Mouse (Mus musculus) stomach, embryonic 14.5 days (tissue): ENCODE data around the gene Phpt1. TPM values are rescaled to one million over a fixed set of nuclear protein-coding genes. Genes with fewer than 3 reads are reported as not detected.

Source experiments
- ATAC-seq: fragments of 200-750 bp; cut with Nextera tagmentation; 2 replicates; pipeline ENCODE4 v1.8.0; 2017; ENCODE audit warnings: low read depth, moderate TSS enrichment; ENCODE audit not compliant: insufficient number of reproducible peaks, insufficient read depth, low FRiP score
- H3K27ac ChIP-seq: fragments of 300-500 bp; sonication (generic); 2 replicates; pipeline ENCODE4 v1.5.1; 2014; ENCODE audit warnings: mild to moderate bottlenecking, low read length, moderate library complexity, mixed read lengths
- H3K27me3 ChIP-seq: fragments of 300-500 bp; sonication (generic); 2 replicates; pipeline ENCODE4 v1.6.1; 2014; ENCODE audit warnings: low read length, control low read depth, mixed read lengths; ENCODE audit not compliant: control insufficient read depth, insufficient read depth
- H3K36me3 ChIP-seq: fragments of 300-500 bp; sonication (generic); 2 replicates; pipeline ENCODE4 v1.6.1; 2014; ENCODE audit warnings: mild to moderate bottlenecking, control low read depth, low read length, moderate library complexity, mixed read lengths; ENCODE audit not compliant: control insufficient read depth, insufficient read depth
- H3K4me1 ChIP-seq: fragments of 300-500 bp; sonication (generic); 2 replicates; pipeline ENCODE4 v1.6.1; 2014; ENCODE audit warnings: low read length, control low read depth, mixed read lengths; ENCODE audit not compliant: control insufficient read depth, insufficient read depth
- H3K4me2 ChIP-seq: fragments of 300-500 bp; sonication (generic); replicated peaks from 2 replicates; pipeline ENCODE4 v1.6.1; 2014; ENCODE audit warnings: low read depth, low read length, control low read depth
- H3K4me3 ChIP-seq: fragments of 300-500 bp; sonication (generic); 2 replicates; pipeline ENCODE4 v1.5.1; 2014; ENCODE audit warnings: low read depth, low read length, control low read depth
- H3K9ac ChIP-seq: fragments of 300-500 bp; sonication (generic); replicated peaks from 2 replicates; pipeline ENCODE4 v1.6.1; 2014; ENCODE audit warnings: low read depth, mild to moderate bottlenecking, control low read depth, low read length, moderate library complexity, mixed read lengths
- H3K9me3 ChIP-seq: fragments of 300-500 bp; sonication (generic); 2 replicates; pipeline ENCODE4 v1.6.1; 2016; ENCODE audit warnings: low read depth, low read length, control low read depth; ENCODE audit not compliant: control insufficient read depth
- WGBS: fragments of 180-500 bp; shearing (Covaris S2); extraction: QIAGEN DNeasy Blood & Tissue Kit; methylation state at CpG from one replicate; pipeline ENCODE4 v1.1.7; 2014; 5-methylcytosine and 5-hydroxymethylcytosine counted together
- polyA plus RNA-seq: library from polyadenylated mRNA; unstranded; fragments of >200 nt; fragmentation: Nextera tagmentation; extraction: Ambion mirVana; gene quantifications from 2 replicates; pipeline ENCODE4 v1.2.1, GENCODE M21; 2014

The Phpt1 gene
- polyA plus RNA-seq, 1 experiment from 2014 or later = 231 TPM

GRCm38 (mm10) chr2:25607761-25608622 is 33.0 kb upstream of the Phpt1 start, which contains the start of gene Rabl6:
TSS of gene Rabl6 (minus strand) at chr2:25608521.
- under 1% methylated on average over 80 of the region's 80 CpGs for whole genome bisulfite sequencing
- peak within 1 kb of the TSS; percentile 99 for H3K4me3 ChIP-seq
- peak within 1 kb of the TSS; percentile 92 for H3K9ac ChIP-seq
- H3K4me1 ChIP-seq = peaks cover 17% of the 10 kb centered on the region
- H3K27me3 ChIP-seq = 0 out of 2 replicates have a peak, but pooled peaks cover 2% of the 10 kb centered on the region
- H3K36me3 ChIP-seq = no peaks in the 10 kb centered on the region
- H3K4me2 ChIP-seq = peak within 1 kb of the TSS; percentile 72
- H3K9me3 ChIP-seq = no peaks in the 10 kb centered on the region
- peak; percentile 89 for ATAC-seq
- H3K27ac ChIP-seq = peak within 1 kb of the TSS; percentile 95

GRCm38 (mm10) chr2:25602526-25602925 is 27.5 kb upstream of the Phpt1 start:
- ATAC-seq = no peak
- Histone ChIP-seq H3K4me2 (no peak overlapping the region), H3K4me3 (no peak overlapping the region), H3K4me1 (peaks cover 14% of the 10 kb centered on the region), H3K9me3 (no peaks in the 10 kb centered on the region), H3K27me3 (no peaks in the 10 kb centered on the region), H3K27ac (no peak overlapping the region), H3K9ac (no peak overlapping the region), H3K36me3 (peaks cover 46% of the 10 kb centered on the region)
- 92% methylated on average over 5 of the region's 5 CpGs for WGBS

GRCm38 (mm10) chr2:25600037-25600436 is 25.0 kb upstream of the Phpt1 start:
- Histone ChIP-seq H3K27ac (no peak overlapping the region), H3K9me3 (no peaks in the 10 kb centered on the region), H3K4me3 (no peak overlapping the region), H3K36me3 (peaks cover 71% of the 10 kb centered on the region), H3K4me1 (no peaks in the 10 kb centered on the region), H3K27me3 (no peaks in the 10 kb centered on the region), H3K9ac (no peak overlapping the region), H3K4me2 (no peak overlapping the region)
- ATAC-seq = no peak
- 76% methylated on average over 2 of the region's 2 CpGs for WGBS

GRCm38 (mm10) chr2:25598749-25599148 is 23.7 kb upstream of the Phpt1 start:
- Histone ChIP-seq H3K27ac (no peak overlapping the region), H3K27me3 (no peaks in the 10 kb centered on the region), H3K4me2 (no peak overlapping the region), H3K4me3 (no peak overlapping the region), H3K9ac (no peak overlapping the region), H3K9me3 (no peaks in the 10 kb centered on the region), H3K36me3 (peaks cover 78% of the 10 kb centered on the region), H3K4me1 (no peaks in the 10 kb centered on the region)
- WGBS = 87% methylated on average over 1 of the region's 1 CpGs
- no peak for ATAC-seq

GRCm38 (mm10) chr2:25596765-25597510 is 21.9 kb upstream of the Phpt1 start:
- Histone ChIP-seq H3K9ac (no peak overlapping the region), H3K27ac (no peak overlapping the region), H3K4me2 (no peak overlapping the region), H3K4me1 (no peaks in the 10 kb centered on the region), H3K9me3 (no peaks in the 10 kb centered on the region), H3K27me3 (no peaks in the 10 kb centered on the region), H3K36me3 (peaks cover 88% of the 10 kb centered on the region), H3K4me3 (no peak overlapping the region)
- 89% methylated on average over 5 of the region's 5 CpGs for WGBS
- no peak for ATAC-seq

- H3K36me3 ChIP-seq = peaks cover 78% of the 10 kb centered on the region
These were observed 16.8 kb upstream of the Phpt1 start for GRCm38 (mm10) chr2:25591863-25592262.

GRCm38 (mm10) chr2:25588227-25588907 is 13.3 kb upstream of the Phpt1 start:
- WGBS = 92% methylated on average over 8 of the region's 8 CpGs
- no peak for ATAC-seq

More at GRCm38 (mm10) chr2:25591863-25592262, 16.8 kb upstream of the Phpt1 start:
- H3K9ac ChIP-seq = no peak overlapping the region
- H3K4me3 ChIP-seq = no peak overlapping the region
- no peaks in the 10 kb centered on the region for H3K27me3 ChIP-seq
- H3K4me1 ChIP-seq = no peaks in the 10 kb centered on the region
- WGBS = 87% methylated on average over 2 of the region's 2 CpGs
- H3K27ac ChIP-seq = no peak overlapping the region
- H3K4me2 ChIP-seq = no peak overlapping the region
- ATAC-seq = no peak
- no peaks in the 10 kb centered on the region for H3K9me3 ChIP-seq

GRCm38 (mm10) chr2:25587290-25587689 is 12.3 kb upstream of the Phpt1 start:
- Histone ChIP-seq H3K9me3 (no peaks in the 10 kb centered on the region), H3K27ac (no peak overlapping the region), H3K36me3 (peaks cover 77% of the 10 kb centered on the region), H3K9ac (no peak overlapping the region), H3K27me3 (no peaks in the 10 kb centered on the region), H3K4me3 (no peak overlapping the region), H3K4me1 (peaks cover 6% of the 10 kb centered on the region), H3K4me2 (no peak overlapping the region)
- no peak for ATAC-seq
- 90% methylated on average over 8 of the region's 8 CpGs for WGBS

More at GRCm38 (mm10) chr2:25588227-25588907, 13.3 kb upstream of the Phpt1 start:
- Histone ChIP-seq H3K9me3 (no peaks in the 10 kb centered on the region), H3K27ac (no peak overlapping the region), H3K4me1 (no peaks in the 10 kb centered on the region), H3K36me3 (peaks cover 80% of the 10 kb centered on the region), H3K4me3 (no peak overlapping the region), H3K4me2 (no peak overlapping the region), H3K9ac (no peak overlapping the region), H3K27me3 (no peaks in the 10 kb centered on the region)
